Mouse (Mus musculus) stomach, postnatal 0 days (tissue): ENCODE measurements around the gene Yeats2.

ENCODE experiments used
- CTCF ChIP-seq: IDR thresholded peaks from 2 replicates; pipeline ENCODE4 v1.5.1; 2016; ENCODE audit warnings: antibody characterized with exemption, low read depth, mild to moderate bottlenecking, moderate library complexity
- EP300 ChIP-seq: optimal IDR thresholded peaks from 2 replicates; pipeline ENCODE3; 2016; ENCODE audit warnings: antibody characterized with exemption

DNA sequence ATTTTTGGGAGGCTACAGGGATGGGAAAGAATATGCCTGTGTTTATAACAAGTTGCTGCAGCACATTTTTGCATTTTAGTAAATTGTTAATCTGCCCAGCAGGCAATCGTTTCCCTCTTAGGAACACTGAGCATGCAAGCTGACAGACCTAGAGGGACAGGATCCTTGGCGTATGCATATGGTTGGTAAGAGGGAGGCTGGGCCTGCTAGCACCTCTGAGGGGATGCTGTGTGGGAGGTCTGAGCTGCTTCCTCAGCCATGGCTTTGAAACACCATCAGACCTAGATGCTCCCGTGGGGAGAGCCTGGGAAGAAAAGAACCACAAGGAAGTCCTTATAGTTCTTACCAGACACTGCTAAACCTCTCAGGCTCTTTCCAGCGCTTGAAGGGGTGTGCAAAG lies 93.5 kb downstream of the Yeats2 start:
- no peak for TF ChIP-seq EP300
- TF ChIP-seq CTCF = no peak
